Mouse (Mus musculus) neural tube, embryonic 14.5 days (tissue): ENCODE data around the gene Pigk. TPM values are rescaled to one million over a fixed set of nuclear protein-coding genes. Genes with fewer than 3 reads are reported as not detected.

Experiments
- ATAC-seq: fragments of 200-750 bp; cut with Nextera tagmentation; 2 replicates; pipeline ENCODE4 v1.8.0; 2017; ENCODE audit warnings: low read depth, mild to moderate bottlenecking, moderate TSS enrichment, moderate library complexity
- H3K27ac ChIP-seq: fragments of 300-500 bp; sonication (generic); 2 replicates; pipeline ENCODE4 v1.5.1; 2014; ENCODE audit warnings: low read depth, mild to moderate bottlenecking, control low read depth, low read length, moderate library complexity, mixed read lengths
- H3K27me3 ChIP-seq: fragments of 300-500 bp; sonication (generic); 2 replicates; pipeline ENCODE4 v1.6.1; 2014; ENCODE audit warnings: low read length; ENCODE audit not compliant: control insufficient read depth, insufficient read depth
- H3K36me3 ChIP-seq: fragments of 300-500 bp; sonication (generic); 2 replicates; pipeline ENCODE4 v1.6.1; 2014; ENCODE audit warnings: low read length, mixed read lengths; ENCODE audit not compliant: control insufficient read depth, insufficient read depth
- H3K4me1 ChIP-seq: fragments of 300-500 bp; sonication (generic); 2 replicates; pipeline ENCODE4 v1.6.1; 2014; ENCODE audit warnings: low read length; ENCODE audit not compliant: control insufficient read depth, insufficient read depth
- H3K4me2 ChIP-seq: fragments of 300-500 bp; sonication (generic); 2 replicates; pipeline ENCODE4 v1.6.1; 2014; ENCODE audit warnings: mild to moderate bottlenecking, low read depth, low read length, control low read depth
- H3K4me3 ChIP-seq: fragments of 300-500 bp; sonication (generic); 2 replicates; pipeline ENCODE4 v1.5.1; 2014; ENCODE audit warnings: low read depth, low read length, control low read depth, mixed read lengths
- H3K9ac ChIP-seq: fragments of 300-500 bp; sonication (generic); replicated peaks from 2 replicates; pipeline ENCODE4 v1.6.1; 2014; ENCODE audit warnings: low read depth, mild to moderate bottlenecking, control low read depth, low read length, mixed read lengths
- H3K9me3 ChIP-seq: fragments of 300-500 bp; sonication (generic); 2 replicates; pipeline ENCODE4 v1.6.1; 2016; ENCODE audit warnings: low read length; ENCODE audit not compliant: control insufficient read depth
- WGBS: fragments of 180-500 bp; shearing (Covaris S2); extraction: QIAGEN DNeasy Blood & Tissue Kit; methylation state at CpG from one replicate; pipeline ENCODE4 v1.1.7; 2014; 5-methylcytosine and 5-hydroxymethylcytosine counted together
- polyA plus RNA-seq: library from polyadenylated mRNA; unstranded; fragments of >200 nt; fragmentation: Nextera tagmentation; extraction: Ambion mirVana; gene quantifications from 2 replicates; pipeline ENCODE4 v1.2.1, GENCODE M21; 2014

The Pigk gene
- polyA plus RNA-seq, 1 experiment from 2014 or later, result 50.3 TPM

DNA sequence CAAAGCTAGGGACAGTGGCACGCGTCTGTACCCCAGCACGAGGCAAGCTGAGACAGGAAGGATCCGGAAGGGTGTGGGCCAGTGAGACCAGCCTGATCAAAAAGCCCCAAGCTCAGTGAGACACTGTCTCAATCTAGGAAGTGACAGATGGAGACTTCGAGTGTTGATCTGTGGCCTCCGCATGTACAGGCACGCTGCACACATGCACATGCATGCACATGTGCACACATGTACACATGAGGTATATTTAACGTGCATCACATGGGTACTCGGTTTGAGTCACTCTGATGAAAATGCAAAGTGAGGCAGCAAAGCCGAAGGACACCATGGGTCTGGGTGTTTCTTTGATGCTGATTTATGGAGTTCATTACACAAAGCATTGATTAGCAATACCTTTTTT is 191.1 kb downstream of the Pigk start:
- no peaks in the 10 kb centered on the region for H3K27me3 ChIP-seq
- no peaks in the 10 kb centered on the region for H3K36me3 ChIP-seq
- no peaks in the 10 kb centered on the region for H3K4me1 ChIP-seq
- no peaks in the 10 kb centered on the region for H3K9me3 ChIP-seq
- no peak overlapping the region for H3K27ac ChIP-seq
- H3K4me3 ChIP-seq, result no peak overlapping the region
- no peak overlapping the region for H3K4me2 ChIP-seq
- no peak overlapping the region for H3K9ac ChIP-seq
- 86% methylated on average over 10 of the region's 10 CpGs for WGBS
- no peak for ATAC-seq

DNA sequence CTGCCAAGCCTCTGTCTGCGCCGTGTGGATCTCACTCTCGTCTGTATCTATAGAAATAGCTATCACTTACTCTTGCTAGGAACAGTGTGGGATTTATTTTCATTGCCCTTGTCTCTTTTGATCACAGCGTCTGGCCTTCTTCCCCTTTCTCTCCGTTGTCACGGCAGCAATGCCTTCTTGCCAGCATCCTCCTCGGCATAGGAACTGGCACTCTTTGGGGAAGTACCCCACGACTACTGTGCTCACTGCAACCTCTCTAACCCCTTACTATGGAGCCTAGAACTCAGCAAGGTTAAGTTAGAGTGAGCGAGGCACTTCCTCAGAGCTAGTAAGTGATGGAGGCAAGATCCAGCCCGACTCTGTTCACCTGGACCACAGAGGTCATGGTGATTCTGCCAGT is 191.9 kb downstream of the Pigk start:
- no peak overlapping the region for H3K4me3 ChIP-seq
- H3K27me3 ChIP-seq, result no peaks in the 10 kb centered on the region
- no peaks in the 10 kb centered on the region for H3K9me3 ChIP-seq
- H3K36me3 ChIP-seq, result no peaks in the 10 kb centered on the region
- H3K4me1 ChIP-seq, result no peaks in the 10 kb centered on the region
- no peak overlapping the region for H3K4me2 ChIP-seq
- ATAC-seq, result no peak; the same call in 1 of the 2 replicates
- no peak overlapping the region for H3K27ac ChIP-seq
- no peak overlapping the region for H3K9ac ChIP-seq
- WGBS, result 38% methylated on average over 10 of the region's 10 CpGs

- no peak overlapping the region for H3K4me2 ChIP-seq
- no peaks in the 10 kb centered on the region for H3K36me3 ChIP-seq
- H3K27me3 ChIP-seq, result no peaks in the 10 kb centered on the region
- no peaks in the 10 kb centered on the region for H3K4me1 ChIP-seq
- no peak for ATAC-seq
- H3K4me3 ChIP-seq, result no peak overlapping the region
- WGBS, result 78% methylated on average over 5 of the region's 5 CpGs
- no peaks in the 10 kb centered on the region for H3K9me3 ChIP-seq
- H3K9ac ChIP-seq, result no peak overlapping the region
- no peak overlapping the region for H3K27ac ChIP-seq
Observed at GRCm38 (mm10) chr3:152907087-152907486, 193.2 kb downstream of the Pigk start.

GRCm38 (mm10) chr3:152907683-152908082 is 193.8 kb downstream of the Pigk start:
- Histone ChIP-seq H3K4me1 (no peaks in the 10 kb centered on the region), H3K9ac (no peak overlapping the region), H3K36me3 (no peaks in the 10 kb centered on the region), H3K4me3 (no peak overlapping the region), H3K9me3 (no peaks in the 10 kb centered on the region), H3K27me3 (no peaks in the 10 kb centered on the region), H3K4me2 (no peak overlapping the region), H3K27ac (no peak overlapping the region)
- WGBS, result 86% methylated on average over 5 of the region's 5 CpGs
- ATAC-seq, result no peak

DNA sequence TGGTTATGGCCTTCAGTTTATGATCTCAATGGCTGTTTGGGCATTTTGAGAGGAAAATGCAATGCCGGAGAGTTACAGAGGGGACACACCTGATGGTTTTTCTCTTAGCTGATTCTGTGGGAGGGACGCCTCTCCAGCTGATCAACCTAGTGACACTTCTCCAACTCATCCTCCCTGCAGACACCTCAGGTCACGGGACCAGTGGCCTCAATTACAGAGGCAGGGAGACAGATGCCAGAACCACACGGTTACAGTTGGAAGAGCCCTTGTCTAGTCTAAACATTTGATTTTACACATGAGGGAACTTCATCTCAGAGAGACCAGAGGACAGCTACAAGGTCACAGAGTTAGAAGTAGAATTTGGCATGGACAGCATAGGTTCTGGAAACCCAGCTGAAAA is 197.7 kb downstream of the Pigk start:
- Histone ChIP-seq H3K9me3 (no peaks in the 10 kb centered on the region), H3K4me3 (no peak overlapping the region), H3K9ac (no peak overlapping the region), H3K4me2 (no peak overlapping the region), H3K4me1 (no peaks in the 10 kb centered on the region), H3K27ac (no peak overlapping the region), H3K36me3 (no peaks in the 10 kb centered on the region), H3K27me3 (no peaks in the 10 kb centered on the region)
- ATAC-seq, result no peak
- WGBS, result 93% methylated on average over 4 of the region's 4 CpGs

GRCm38 (mm10) chr3:152912216-152913101 is 198.6 kb downstream of the Pigk start:
- H3K4me2 ChIP-seq, result no peak overlapping the region
- H3K36me3 ChIP-seq, result no peaks in the 10 kb centered on the region
- no peaks in the 10 kb centered on the region for H3K4me1 ChIP-seq
- H3K27me3 ChIP-seq, result no peaks in the 10 kb centered on the region
- WGBS, result 87% methylated on average over 23 of the region's 23 CpGs
- H3K4me3 ChIP-seq, result no peak overlapping the region
- H3K27ac ChIP-seq, result no peak overlapping the region
- H3K9ac ChIP-seq, result no peak overlapping the region
- no peaks in the 10 kb centered on the region for H3K9me3 ChIP-seq
- no peak for ATAC-seq

DNA sequence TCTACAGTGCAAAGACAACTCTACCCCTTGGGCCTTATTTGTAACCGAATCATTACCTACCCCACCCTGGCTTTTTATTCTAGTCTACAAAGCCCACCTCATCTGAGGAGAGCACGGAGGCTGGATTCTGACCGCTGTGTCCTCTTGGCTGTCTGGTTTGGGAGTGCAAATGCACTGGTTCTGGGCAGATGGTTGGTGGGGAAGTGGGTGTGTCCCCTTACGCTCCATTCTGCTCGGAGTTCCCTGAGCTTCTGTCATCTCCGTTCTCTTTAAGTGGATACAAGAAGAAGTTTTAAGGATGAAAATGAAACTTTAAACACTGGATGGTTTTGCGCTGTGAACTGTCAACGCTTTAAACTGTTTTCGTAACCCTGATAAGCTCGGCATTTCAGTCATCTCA is 199.2 kb downstream of the Pigk start:
- no peak for ATAC-seq
- H3K4me3 ChIP-seq, result no peak overlapping the region
- H3K9ac ChIP-seq, result no peak overlapping the region
- no peak overlapping the region for H3K4me2 ChIP-seq
- 95% methylated on average over 10 of the region's 10 CpGs for WGBS
- no peaks in the 10 kb centered on the region for H3K27me3 ChIP-seq
- no peaks in the 10 kb centered on the region for H3K4me1 ChIP-seq
- H3K36me3 ChIP-seq, result no peaks in the 10 kb centered on the region
- no peak overlapping the region for H3K27ac ChIP-seq
- no peaks in the 10 kb centered on the region for H3K9me3 ChIP-seq

DNA sequence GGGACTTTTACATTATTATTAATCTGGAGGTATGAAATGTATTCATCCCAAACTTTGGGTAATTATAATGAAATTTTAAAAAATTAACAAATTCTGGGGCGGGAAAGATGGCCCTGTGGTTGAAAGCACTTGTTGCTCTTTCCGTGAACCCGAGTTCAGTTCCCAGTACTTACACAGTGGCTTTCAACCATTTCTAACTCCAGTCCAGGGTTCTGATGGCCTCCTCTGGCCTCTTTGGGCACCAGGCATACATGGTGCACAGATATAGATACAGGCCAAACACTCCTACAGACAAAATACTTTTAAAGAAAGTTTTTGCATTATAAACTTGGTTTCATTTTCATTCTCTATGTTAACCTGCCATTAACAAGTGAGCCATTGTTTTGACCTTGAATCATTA is 199.7 kb downstream of the Pigk start:
- H3K4me2 ChIP-seq, result no peak overlapping the region
- H3K36me3 ChIP-seq, result no peaks in the 10 kb centered on the region
- no peaks in the 10 kb centered on the region for H3K9me3 ChIP-seq
- no peak overlapping the region for H3K9ac ChIP-seq
- 94% methylated on average over 3 of the region's 3 CpGs for WGBS
- no peaks in the 10 kb centered on the region for H3K27me3 ChIP-seq
- no peak overlapping the region for H3K4me3 ChIP-seq
- no peak for ATAC-seq
- H3K27ac ChIP-seq, result no peak overlapping the region
- H3K4me1 ChIP-seq, result no peaks in the 10 kb centered on the region

- WGBS, result 88% methylated on average over 6 of the region's 6 CpGs
- no peak overlapping the region for H3K27ac ChIP-seq
- H3K4me3 ChIP-seq, result no peak overlapping the region
- H3K4me2 ChIP-seq, result no peak overlapping the region
- no peaks in the 10 kb centered on the region for H3K27me3 ChIP-seq
- no peaks in the 10 kb centered on the region for H3K9me3 ChIP-seq
- no peak overlapping the region for H3K9ac ChIP-seq
- no peaks in the 10 kb centered on the region for H3K36me3 ChIP-seq
- no peak for ATAC-seq
- no peaks in the 10 kb centered on the region for H3K4me1 ChIP-seq
Observed at GRCm38 (mm10) chr3:152914376-152914775, 200.5 kb downstream of the Pigk start.
